Mouse (Mus musculus) heart, embryonic 10.5 days (tissue): ENCODE data around the gene Scarf1. TPM values are rescaled to one million over a fixed set of nuclear protein-coding genes. Genes with fewer than 3 reads are reported as not detected.
"Not testable (repeated sequence)": the region's sequence is repeated elsewhere in the genome, so short reads cannot be mapped to it uniquely, and the experiment has no call there.

Experiments
- DNase-seq: peaks from one replicate; pipeline ENCODE4 v3.0.0-alpha.2; 2017; ENCODE audit warnings: low spot score
- H3K27ac ChIP-seq: fragments of 300-500 bp; sonication (generic); 2 replicates; pipeline ENCODE4 v1.5.1; 2016; ENCODE audit warnings: mild to moderate bottlenecking
- H3K27me3 ChIP-seq: fragments of 300-500 bp; sonication (generic); 2 replicates; pipeline ENCODE4 v1.6.1; 2016; ENCODE audit warnings: mild to moderate bottlenecking; ENCODE audit not compliant: poor library complexity, insufficient read depth, severe bottlenecking
- H3K36me3 ChIP-seq: fragments of 300-500 bp; sonication (generic); 2 replicates; pipeline ENCODE4 v1.6.1; 2016; ENCODE audit warnings: mild to moderate bottlenecking, moderate library complexity
- H3K4me1 ChIP-seq: fragments of 300-500 bp; sonication (generic); 2 replicates; pipeline ENCODE4 v1.6.1; 2016; ENCODE audit warnings: mild to moderate bottlenecking
- H3K4me3 ChIP-seq: fragments of 300-500 bp; sonication (generic); 2 replicates; pipeline ENCODE4 v1.5.1; 2016; ENCODE audit warnings: mild to moderate bottlenecking, moderate library complexity
- H3K9me3 ChIP-seq: fragments of 300-500 bp; sonication (generic); 2 replicates; pipeline ENCODE4 v1.6.1; 2016; ENCODE audit warnings: mild to moderate bottlenecking, moderate library complexity
- WGBS: fragments of 180-500 bp; shearing (Covaris S2); methylation state at CpG from one replicate; pipeline ENCODE4 v1.1.7; 2016; 5-methylcytosine and 5-hydroxymethylcytosine counted together
- polyA plus RNA-seq: library from polyadenylated mRNA; unstranded; fragments of >200 nt; fragmentation: Nextera tagmentation; extraction: Ambion mirVana; gene quantifications from 2 replicates; pipeline ENCODE4 v1.2.1, GENCODE M21; 2016

Gene Scarf1
- polyA plus RNA-seq, 1 experiment from 2014 or later = 13.6 TPM

GRCm38 (mm10) chr11:75549658-75550111 lies 36.3 kb downstream of the Scarf1 start:
- H3K27me3 ChIP-seq = no peaks in the 10 kb centered on the region
- DNase-seq = no peak
- peaks cover 4% of the 10 kb centered on the region; the same call in 1 of the 2 replicates for H3K36me3 ChIP-seq
- H3K27ac ChIP-seq = peak overlapping the region; percentile 72
- WGBS = 30% methylated on average over 5 of the region's 5 CpGs
- no peak overlapping the region for H3K4me3 ChIP-seq
- no peaks in the 10 kb centered on the region for H3K9me3 ChIP-seq
- H3K4me1 ChIP-seq = peaks cover 56% of the 10 kb centered on the region

DNA sequence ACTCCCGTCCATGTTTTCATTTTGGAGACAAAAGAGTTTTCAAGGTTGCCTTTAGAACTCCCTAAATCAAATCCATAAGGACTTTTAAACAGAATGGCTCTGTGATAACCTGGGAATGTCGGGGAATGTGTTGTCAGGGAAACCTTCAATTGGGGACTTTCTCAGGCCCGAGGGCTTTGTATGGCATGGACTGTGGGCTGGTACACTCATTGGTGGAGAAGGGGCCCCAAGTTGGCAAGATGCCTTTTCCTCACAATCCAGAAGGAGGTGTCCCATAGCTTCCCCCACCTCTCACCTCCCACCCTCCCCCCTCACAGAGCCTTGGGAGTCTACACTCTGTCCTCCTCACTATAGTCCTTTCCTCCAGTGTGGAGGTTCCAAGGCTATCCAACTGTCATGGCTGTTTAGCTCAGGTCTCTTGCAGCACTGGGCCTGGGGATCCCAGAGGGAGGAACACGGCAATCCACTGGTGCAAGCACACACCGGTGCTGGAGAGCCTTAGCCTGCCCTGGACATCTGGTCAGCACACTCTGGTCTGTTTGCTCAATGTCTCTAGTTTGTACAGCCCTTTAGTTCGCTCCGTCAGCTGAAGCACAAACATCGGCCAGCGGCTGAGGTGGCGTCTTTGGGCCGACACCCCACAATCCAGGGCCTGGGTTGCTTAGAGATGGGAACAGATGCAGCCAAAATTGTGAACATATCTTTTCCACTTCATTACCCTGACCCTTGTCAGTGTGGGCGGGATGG lies 37.0 kb downstream of the Scarf1 start:
- DNase-seq = no peak
- no peaks in the 10 kb centered on the region for H3K9me3 ChIP-seq
- H3K36me3 ChIP-seq = no peaks in the 10 kb centered on the region
- H3K4me3 ChIP-seq = no peak overlapping the region
- 79% methylated on average over 12 of the region's 12 CpGs for WGBS
- H3K27me3 ChIP-seq = no peaks in the 10 kb centered on the region
- peak overlapping the region; percentile 72; the same call in 1 of the 2 replicates for H3K27ac ChIP-seq
- peaks cover 50% of the 10 kb centered on the region for H3K4me1 ChIP-seq

DNA sequence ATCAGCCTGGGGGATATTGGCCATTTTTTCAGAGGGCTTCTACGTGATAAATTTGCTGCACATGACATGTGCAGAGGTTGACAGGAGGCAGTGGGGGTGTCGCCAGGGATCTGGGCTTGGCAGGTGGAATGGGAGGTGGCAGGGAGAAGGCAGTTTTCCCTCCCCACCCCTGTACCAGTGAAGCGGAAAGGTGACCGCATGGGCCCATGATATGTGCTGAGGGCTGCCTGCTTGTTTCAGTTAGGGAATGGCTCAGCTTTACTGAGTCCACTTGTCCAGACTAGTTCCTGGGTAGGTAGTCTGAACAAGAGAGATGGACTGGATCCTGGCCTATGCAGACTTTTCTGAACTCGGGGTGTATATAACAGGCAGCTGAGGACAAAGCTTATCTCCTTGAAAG lies 38.0 kb downstream of the Scarf1 start:
- H3K9me3 ChIP-seq = no peaks in the 10 kb centered on the region
- H3K27ac ChIP-seq = 0 out of 2 replicates have a peak overlapping the region, but pooled peaks have one; percentile 83
- peaks cover 40% of the 10 kb centered on the region for H3K4me1 ChIP-seq
- H3K4me3 ChIP-seq = no peak overlapping the region
- H3K27me3 ChIP-seq = no peaks in the 10 kb centered on the region
- WGBS = 87% methylated on average over 5 of the region's 5 CpGs
- DNase-seq = no peak
- no peaks in the 10 kb centered on the region for H3K36me3 ChIP-seq

DNA sequence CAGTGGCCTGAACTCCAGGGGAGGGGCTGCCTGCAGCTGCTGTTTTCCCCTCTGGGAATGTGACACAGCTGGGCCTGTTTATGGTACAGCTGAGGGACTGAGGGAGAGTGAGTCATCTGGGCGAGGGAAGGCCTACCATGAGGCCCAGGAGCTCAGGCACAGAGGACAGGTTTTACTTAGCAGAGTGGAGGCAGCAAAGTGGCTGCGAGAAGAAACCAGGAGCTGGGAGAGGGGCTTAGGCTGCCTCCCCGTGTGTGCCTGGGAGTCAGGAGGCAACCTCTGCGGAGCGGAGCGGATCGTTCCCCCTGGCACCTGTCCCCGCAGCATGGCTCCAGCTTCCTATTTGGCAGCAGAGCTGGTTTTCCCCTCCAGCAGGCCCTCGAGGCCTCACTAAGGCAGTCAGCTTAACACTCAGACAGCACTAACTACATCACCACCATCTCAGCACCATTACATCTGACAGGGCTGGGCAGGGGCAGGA lies 38.7 kb downstream of the Scarf1 start:
- Histone ChIP-seq H3K4me3 (no peak overlapping the region), H3K36me3 (peaks cover under 1% of the 10 kb centered on the region; the same call in 1 of the 2 replicates), H3K9me3 (no peaks in the 10 kb centered on the region), H3K4me1 (peaks cover 39% of the 10 kb centered on the region), H3K27ac (peak overlapping the region; percentile 83), H3K27me3 (no peaks in the 10 kb centered on the region)
- DNase-seq = no peak
- 68% methylated on average over 9 of the region's 9 CpGs for WGBS

DNA sequence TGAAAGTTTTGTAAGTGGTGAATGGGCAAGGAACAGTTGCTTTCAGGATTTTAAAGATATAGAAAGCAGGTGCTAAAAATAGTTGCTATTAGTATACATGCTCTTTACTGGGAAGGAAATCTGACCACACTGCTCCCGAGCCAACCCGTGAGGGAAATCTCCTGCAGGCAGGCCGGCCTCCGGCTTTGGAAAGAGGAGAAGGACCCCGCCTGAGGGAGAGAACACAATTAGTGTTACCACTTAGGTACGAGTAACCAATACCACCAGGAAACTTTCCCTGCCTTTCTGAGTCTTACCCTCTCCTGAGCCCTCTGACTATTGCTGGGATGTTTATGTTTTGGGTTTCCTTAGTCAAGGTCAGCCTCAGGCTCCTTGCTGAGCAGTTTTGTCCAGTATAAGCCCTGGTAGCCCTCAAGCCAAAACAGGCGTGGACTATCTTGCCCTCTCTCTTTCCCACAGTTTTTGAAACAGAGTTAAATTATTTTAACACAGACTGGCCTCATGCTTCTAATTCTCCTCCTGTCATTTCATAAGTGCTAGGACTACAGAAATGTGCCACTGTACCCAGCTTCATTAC lies 39.7 kb downstream of the Scarf1 start:
- Histone ChIP-seq H3K27me3 (no peaks in the 10 kb centered on the region), H3K4me1 (peaks cover 45% of the 10 kb centered on the region), H3K9me3 (no peaks in the 10 kb centered on the region), H3K36me3 (peaks cover 8% of the 10 kb centered on the region; the same call in 1 of the 2 replicates), H3K4me3 (no peak overlapping the region), H3K27ac (peak overlapping the region; percentile 48; the same call in 1 of the 2 replicates)
- DNase-seq = no peak
- WGBS = 41% methylated on average over 7 of the region's 7 CpGs

GRCm38 (mm10) chr11:75556006-75556405 lies 42.7 kb downstream of the Scarf1 start:
- DNase-seq, H3K9me3 ChIP-seq, H3K27ac ChIP-seq, H3K4me3 ChIP-seq, H3K27me3 ChIP-seq: not testable (repeated sequence)
- peaks cover 23% of the 10 kb centered on the region for H3K4me1 ChIP-seq
- H3K36me3 ChIP-seq = peaks cover 11% of the 10 kb centered on the region; the same call in 1 of the 2 replicates
- whole genome bisulfite sequencing = 83% methylated on average over 6 of the region's 6 CpGs

GRCm38 (mm10) chr11:75557142-75557541 lies 43.8 kb downstream of the Scarf1 start:
- H3K9me3 ChIP-seq = no peaks in the 10 kb centered on the region
- WGBS = 81% methylated on average over 6 of the region's 6 CpGs
- peaks cover 23% of the 10 kb centered on the region for H3K4me1 ChIP-seq
- no peak overlapping the region for H3K4me3 ChIP-seq
- peaks cover 11% of the 10 kb centered on the region; the same call in 1 of the 2 replicates for H3K36me3 ChIP-seq
- H3K27me3 ChIP-seq = peaks cover 6% of the 10 kb centered on the region; the same call in 1 of the 2 replicates
- DNase-seq = no peak
- H3K27ac ChIP-seq = peak overlapping the region; percentile 39; the same call in 1 of the 2 replicates

DNA sequence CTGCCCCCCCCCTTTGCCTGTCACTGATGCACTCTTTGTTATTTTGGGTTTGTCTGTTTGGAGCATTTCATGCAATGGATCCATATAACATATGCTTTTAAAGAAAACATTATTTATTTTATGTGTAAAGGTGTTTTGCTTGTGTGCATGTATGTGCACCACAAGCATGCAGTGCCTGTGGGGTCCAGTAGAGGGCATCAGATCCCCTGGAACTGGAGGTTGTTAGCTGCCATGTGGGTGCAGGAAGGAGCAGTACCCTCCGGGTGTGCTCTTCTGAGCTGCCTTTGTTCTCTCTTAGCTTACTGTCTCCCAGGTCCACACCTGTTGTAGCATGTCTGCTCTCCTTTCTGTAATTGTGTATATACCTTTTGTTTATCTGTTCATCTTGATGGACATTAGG lies 44.8 kb downstream of the Scarf1 start:
- 92% methylated on average over 1 of the region's 1 CpGs for WGBS
- Histone ChIP-seq H3K27ac (no peak overlapping the region), H3K9me3 (no peaks in the 10 kb centered on the region), H3K27me3 (peaks cover 6% of the 10 kb centered on the region; the same call in 1 of the 2 replicates), H3K4me3 (no peak overlapping the region), H3K36me3 (peaks cover 11% of the 10 kb centered on the region; the same call in 1 of the 2 replicates), H3K4me1 (peaks cover 23% of the 10 kb centered on the region)
- DNase-seq = no peak

GRCm38 (mm10) chr11:75559870-75560504 lies 46.6 kb downstream of the Scarf1 start:
- no peak for DNase-seq
- Histone ChIP-seq H3K36me3 (peaks cover 11% of the 10 kb centered on the region; the same call in 1 of the 2 replicates), H3K4me1 (peaks cover 41% of the 10 kb centered on the region), H3K27ac (no peak overlapping the region), H3K27me3 (peaks cover 6% of the 10 kb centered on the region; the same call in 1 of the 2 replicates), H3K9me3 (no peaks in the 10 kb centered on the region), H3K4me3 (no peak overlapping the region)
- WGBS = 85% methylated on average over 8 of the region's 8 CpGs

DNA sequence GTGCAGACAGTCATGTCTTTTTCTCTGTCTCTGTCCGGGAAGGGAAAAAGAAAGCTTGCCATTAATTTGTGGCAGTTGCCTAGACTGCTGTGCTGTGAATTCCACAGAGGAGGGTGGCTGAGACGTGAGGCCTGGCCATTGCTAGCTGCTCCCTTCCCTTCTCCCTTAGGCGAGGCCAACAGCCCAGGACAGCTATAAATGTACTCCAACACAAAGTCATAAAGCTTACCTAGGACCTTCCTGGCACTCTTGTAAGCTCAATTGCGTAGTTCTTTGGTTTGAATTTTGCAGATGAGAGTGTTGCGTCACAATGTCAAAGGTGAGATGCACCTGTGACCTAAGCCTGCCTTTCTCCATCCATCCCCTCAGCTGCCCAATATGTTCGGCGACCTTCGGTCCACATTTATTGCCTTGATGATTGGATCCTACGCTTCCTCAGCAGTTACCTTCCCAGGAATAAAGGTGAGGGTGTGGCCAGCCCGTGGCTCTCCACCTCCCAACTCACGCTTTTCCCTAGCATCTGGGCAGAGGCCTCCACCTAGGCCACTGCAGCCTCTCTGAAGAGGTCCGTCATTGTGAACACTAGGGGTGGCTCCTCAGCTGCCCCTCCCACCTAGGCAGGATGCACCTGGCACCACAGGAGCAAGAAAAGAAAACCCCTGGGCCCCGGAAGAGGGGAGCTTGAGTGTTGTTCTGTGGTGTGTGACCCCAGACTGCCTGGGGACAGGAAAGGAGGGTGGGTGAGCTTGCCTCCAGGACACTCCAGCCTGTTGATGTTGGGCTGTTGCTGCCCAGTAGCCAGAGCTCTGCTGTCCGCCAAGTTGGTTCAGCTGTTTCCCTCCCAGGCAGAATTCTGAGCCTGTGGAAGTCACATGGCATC lies 47.4 kb downstream of the Scarf1 start:
- Histone ChIP-seq H3K27me3 (peaks cover 6% of the 10 kb centered on the region; the same call in 1 of the 2 replicates), H3K36me3 (peaks cover 11% of the 10 kb centered on the region; the same call in 1 of the 2 replicates), H3K4me3 (no peak overlapping the region), H3K27ac (0 out of 2 replicates have a peak overlapping the region, but pooled peaks have one; percentile 9), H3K9me3 (no peaks in the 10 kb centered on the region), H3K4me1 (peaks cover 48% of the 10 kb centered on the region)
- 76% methylated on average over 14 of the region's 14 CpGs for WGBS
- no peak for DNase-seq

GRCm38 (mm10) chr11:75561410-75561791 lies 48.1 kb downstream of the Scarf1 start:
- 76% methylated on average over 5 of the region's 5 CpGs for WGBS
- no peak for DNase-seq
- peaks cover 11% of the 10 kb centered on the region; the same call in 1 of the 2 replicates for H3K36me3 ChIP-seq
- H3K4me3 ChIP-seq = no peak overlapping the region
- H3K27ac ChIP-seq = 0 out of 2 replicates have a peak overlapping the region, but pooled peaks have one; percentile 9
- H3K4me1 ChIP-seq = peaks cover 54% of the 10 kb centered on the region
- peaks cover 6% of the 10 kb centered on the region; the same call in 1 of the 2 replicates for H3K27me3 ChIP-seq
- H3K9me3 ChIP-seq = no peaks in the 10 kb centered on the region

GRCm38 (mm10) chr11:75562840-75563239 lies 49.5 kb downstream of the Scarf1 start:
- WGBS = 76% methylated on average over 8 of the region's 8 CpGs
- Histone ChIP-seq H3K36me3 (0 out of 2 replicates have a peak, but pooled peaks cover 4% of the 10 kb centered on the region), H3K9me3 (no peaks in the 10 kb centered on the region), H3K27ac (peak overlapping the region; percentile 77; the same call in 1 of the 2 replicates), H3K4me1 (peaks cover 63% of the 10 kb centered on the region), H3K4me3 (no peak overlapping the region), H3K27me3 (peaks cover 6% of the 10 kb centered on the region; the same call in 1 of the 2 replicates)
- DNase-seq = no peak
